Mouse (Mus musculus): Measurements from ENCODE around the gene Pttg1. TPM values are rescaled to one million over a fixed set of nuclear protein-coding genes. Genes with fewer than 3 reads are reported as not detected.

Gene Pttg1
- polyA plus RNA-seq, 1 experiment, result 38.8 TPM

DNA sequence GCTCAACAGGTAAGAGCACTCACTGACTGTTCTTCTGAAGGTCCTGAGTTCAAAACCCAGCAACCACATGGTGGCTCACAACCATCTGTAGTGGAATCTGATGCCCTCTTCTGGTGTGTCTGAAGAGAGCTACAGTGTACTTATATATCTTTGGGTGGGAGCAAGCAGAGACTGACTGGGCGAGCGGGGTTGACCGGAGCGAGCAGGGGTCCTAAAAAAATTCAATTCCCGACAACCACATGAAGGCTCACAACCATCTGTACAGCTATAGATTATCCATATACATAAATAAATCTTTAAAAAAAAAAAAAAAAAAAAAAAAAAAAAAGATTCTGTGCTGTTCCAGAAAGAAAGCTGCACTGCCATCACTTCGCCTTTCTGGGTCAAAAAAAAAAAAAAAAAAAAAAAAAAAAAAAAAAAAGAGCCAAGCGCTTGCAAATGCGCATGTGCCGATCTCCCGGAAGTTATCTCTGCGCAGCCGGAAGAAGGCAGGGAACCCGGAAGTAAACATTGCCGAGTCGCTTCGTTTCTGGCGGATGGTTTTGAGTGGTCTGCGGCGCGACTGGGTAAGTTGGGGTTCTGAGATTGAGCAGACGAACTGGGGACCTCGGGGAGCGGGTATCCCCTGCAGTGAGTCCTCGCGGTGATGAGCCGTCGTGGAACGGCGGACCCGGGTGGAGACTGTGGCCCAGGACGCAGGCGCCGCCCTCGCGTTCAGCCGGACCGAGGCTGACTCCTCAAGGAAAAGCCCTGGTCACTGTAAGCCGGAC lies 7.4 kb upstream of the Pttg1 start, which contains the start of gene Slu7:
TSS of gene Slu7 (plus strand) at position 491 of the 770 bp plus-strand sequence.
- WGBS, result 11% methylated on average over 38 of the region's 38 CpGs

DNA sequence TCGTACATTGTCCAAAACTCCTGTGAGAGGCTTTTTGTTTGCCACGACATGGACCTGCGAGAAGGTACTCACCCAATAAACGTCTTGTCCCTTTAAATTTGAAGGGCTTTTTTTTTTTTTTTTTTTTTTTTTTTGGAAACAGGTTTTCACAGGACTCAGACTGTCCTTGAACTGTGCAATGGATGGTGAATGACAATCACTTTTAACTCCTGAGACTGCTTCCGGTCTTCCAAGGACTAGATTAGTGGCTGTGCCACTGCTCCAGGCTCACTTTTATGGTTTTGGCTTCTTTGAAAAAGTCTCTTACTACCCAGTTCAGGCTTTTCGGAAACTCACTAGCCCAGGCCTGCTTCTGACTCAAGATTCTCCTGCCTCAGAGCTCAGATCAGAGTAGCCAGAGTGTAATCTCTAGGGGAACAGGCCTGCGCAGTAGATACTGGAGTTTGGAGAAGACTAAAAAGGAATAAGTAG lies 398 bp upstream of the Pttg1 start:
- Histone ChIP-seq H3K4me3 (ENCODE audit: control insufficient read depth, insufficient read depth, low read length) (peak overlapping the region; percentile 81; the same call in 1 of the 2 replicates), H3K4me1 (replicated peaks; ENCODE audit: control insufficient read depth, insufficient read depth, low read length) (peaks cover 5% of the 10 kb centered on the region), H3K27me3 (ENCODE audit: control insufficient read depth, insufficient read depth, low read length) (no peaks in the 10 kb centered on the region), H3K27ac (ENCODE audit: control insufficient read depth, insufficient read depth, low read length) (no peak overlapping the region), H3K36me3 (ENCODE audit: control insufficient read depth, insufficient read depth, low read length) (no peaks in the 10 kb centered on the region)
- WGBS, result 26% methylated on average over 7 of the region's 7 CpGs
- TF ChIP-seq CTCF (IDR thresholded peaks at IDR 0.05; ENCODE audit: borderline replicate concordance, control insufficient read depth, extremely low read depth, insufficient read depth, low read length, poor library complexity) (no peak), POLR2A (IDR thresholded peaks at IDR 0.05; ENCODE audit: control insufficient read depth, extremely low read depth, insufficient read depth, low read length, poor library complexity) (no peak)
- DNase-seq, result peak; percentile 16

More for the DNA sequence above, 7.4 kb upstream of the Pttg1 start, which contains the start of gene Slu7:
- H3K27me3 ChIP-seq (ENCODE audit: control insufficient read depth, insufficient read depth, low read length), result no peaks in the 10 kb centered on the region
- no peak within 1 kb of the TSS for H3K27ac ChIP-seq (ENCODE audit: control insufficient read depth, insufficient read depth, low read length)
- H3K4me1 ChIP-seq (replicated peaks; ENCODE audit: control insufficient read depth, insufficient read depth, low read length), result peaks cover 5% of the 10 kb centered on the region
- peak within 1 kb of the TSS; percentile 71 for H3K4me3 ChIP-seq (ENCODE audit: control insufficient read depth, insufficient read depth, low read length)
- TF ChIP-seq POLR2A (IDR thresholded peaks at IDR 0.05; ENCODE audit: control insufficient read depth, extremely low read depth, insufficient read depth, low read length, poor library complexity) (0 out of 2 replicates have a peak, but pooled peaks have one; percentile 45), CTCF (IDR thresholded peaks at IDR 0.05; ENCODE audit: borderline replicate concordance, control insufficient read depth, extremely low read depth, insufficient read depth, low read length, poor library complexity) (0 out of 2 replicates have a peak, but pooled peaks have one; percentile 15)
- DNase-seq, result peak; percentile 59
- peaks cover 13% of the 10 kb centered on the region for H3K36me3 ChIP-seq (ENCODE audit: control insufficient read depth, insufficient read depth, low read length)

- Histone ChIP-seq H3K36me3 (ENCODE audit: control insufficient read depth, insufficient read depth, low read length) (no peaks in the 10 kb centered on the region), H3K27ac (ENCODE audit: control insufficient read depth, insufficient read depth, low read length) (no peak overlapping the region), H3K4me3 (ENCODE audit: control insufficient read depth, insufficient read depth, low read length) (no peak overlapping the region), H3K4me1 (replicated peaks; ENCODE audit: control insufficient read depth, insufficient read depth, low read length) (0 out of 2 replicates have a peak, but pooled peaks cover 3% of the 10 kb centered on the region), H3K27me3 (ENCODE audit: control insufficient read depth, insufficient read depth, low read length) (no peaks in the 10 kb centered on the region)
- TF ChIP-seq CTCF (IDR thresholded peaks at IDR 0.05; ENCODE audit: borderline replicate concordance, control insufficient read depth, extremely low read depth, insufficient read depth, low read length, poor library complexity) (no peak), POLR2A (IDR thresholded peaks at IDR 0.05; ENCODE audit: control insufficient read depth, extremely low read depth, insufficient read depth, low read length, poor library complexity) (no peak)
- 95% methylated on average over 9 of the region's 9 CpGs for WGBS
- no peak for DNase-seq
These were observed 813 bp downstream of the Pttg1 start for GRCm38 (mm10) chr11:43425166-43425709.

- WGBS, result 82% methylated on average over 5 of the region's 5 CpGs
- Histone ChIP-seq H3K4me3 (ENCODE audit: control insufficient read depth, insufficient read depth, low read length) (no peak overlapping the region), H3K36me3 (ENCODE audit: control insufficient read depth, insufficient read depth, low read length) (no peaks in the 10 kb centered on the region), H3K4me1 (replicated peaks; ENCODE audit: control insufficient read depth, insufficient read depth, low read length) (0 out of 2 replicates have a peak, but pooled peaks cover 3% of the 10 kb centered on the region), H3K27me3 (ENCODE audit: control insufficient read depth, insufficient read depth, low read length) (no peaks in the 10 kb centered on the region), H3K27ac (ENCODE audit: control insufficient read depth, insufficient read depth, low read length) (no peak overlapping the region)
- DNase-seq, result no peak
- TF ChIP-seq POLR2A (IDR thresholded peaks at IDR 0.05; ENCODE audit: control insufficient read depth, extremely low read depth, insufficient read depth, low read length, poor library complexity) (no peak), CTCF (IDR thresholded peaks at IDR 0.05; ENCODE audit: borderline replicate concordance, control insufficient read depth, extremely low read depth, insufficient read depth, low read length, poor library complexity) (no peak)
These were observed 1.7 kb downstream of the Pttg1 start for GRCm38 (mm10) chr11:43424386-43424785.

DNA sequence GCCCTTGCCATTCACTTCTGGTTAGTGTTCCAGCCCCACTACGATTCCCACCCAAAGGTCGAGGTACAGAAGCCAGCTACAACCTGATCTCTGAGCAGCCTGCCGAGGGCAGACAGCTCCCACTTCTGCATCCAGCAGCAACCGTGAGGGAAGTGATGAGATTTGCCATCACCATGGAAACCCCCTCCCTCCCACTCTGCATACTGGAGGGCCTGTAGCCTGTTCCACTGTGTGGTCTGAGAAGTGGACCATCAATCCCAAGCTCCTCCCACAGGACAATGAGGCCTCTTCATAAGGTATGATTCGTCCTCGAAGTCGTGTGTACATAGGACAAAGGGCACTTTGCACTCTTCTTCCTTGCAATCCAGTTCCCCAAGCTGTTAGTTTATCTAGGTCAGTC lies 8.8 kb downstream of the Pttg1 start:
- no peaks in the 10 kb centered on the region for H3K36me3 ChIP-seq (ENCODE audit: control insufficient read depth, insufficient read depth, low read length)
- TF ChIP-seq POLR2A (IDR thresholded peaks at IDR 0.05; ENCODE audit: control insufficient read depth, extremely low read depth, insufficient read depth, low read length, poor library complexity) (no peak), CTCF (IDR thresholded peaks at IDR 0.05; ENCODE audit: borderline replicate concordance, control insufficient read depth, extremely low read depth, insufficient read depth, low read length, poor library complexity) (no peak)
- WGBS, result 85% methylated on average over 7 of the region's 7 CpGs

GRCm38 (mm10) chr11:43412771-43413451 lies 13.1 kb downstream of the Pttg1 start:
- Histone ChIP-seq H3K4me1 (replicated peaks; ENCODE audit: control insufficient read depth, insufficient read depth, low read length) (no peaks in the 10 kb centered on the region), H3K36me3 (ENCODE audit: control insufficient read depth, insufficient read depth, low read length) (no peaks in the 10 kb centered on the region), H3K4me3 (ENCODE audit: control insufficient read depth, insufficient read depth, low read length) (no peak overlapping the region), H3K27me3 (ENCODE audit: control insufficient read depth, insufficient read depth, low read length) (no peaks in the 10 kb centered on the region), H3K27ac (ENCODE audit: control insufficient read depth, insufficient read depth, low read length) (no peak overlapping the region)
- peak; percentile 74 for DNase-seq
- 28% methylated on average over 14 of the region's 14 CpGs for WGBS
- TF ChIP-seq CTCF (IDR thresholded peaks at IDR 0.05; ENCODE audit: borderline replicate concordance, control insufficient read depth, extremely low read depth, insufficient read depth, low read length, poor library complexity) (no peak), POLR2A (IDR thresholded peaks at IDR 0.05; ENCODE audit: control insufficient read depth, extremely low read depth, insufficient read depth, low read length, poor library complexity) (no peak)

More for the DNA sequence above, 8.8 kb downstream of the Pttg1 start:
- Histone ChIP-seq H3K4me1 (replicated peaks; ENCODE audit: control insufficient read depth, insufficient read depth, low read length) (no peaks in the 10 kb centered on the region), H3K4me3 (ENCODE audit: control insufficient read depth, insufficient read depth, low read length) (no peak overlapping the region), H3K27ac (ENCODE audit: control insufficient read depth, insufficient read depth, low read length) (no peak overlapping the region), H3K27me3 (ENCODE audit: control insufficient read depth, insufficient read depth, low read length) (no peaks in the 10 kb centered on the region)
- DNase-seq, result no peak

Data from thymus, adult 2 months (tissue).